Mouse (Mus musculus): Measurements from ENCODE around the gene Fam210b. TPM values are rescaled to one million over a fixed set of nuclear protein-coding genes. Genes with fewer than 3 reads are reported as not detected.

Fam210b gene
- polyA plus RNA-seq, 1 experiment: not detected

DNA sequence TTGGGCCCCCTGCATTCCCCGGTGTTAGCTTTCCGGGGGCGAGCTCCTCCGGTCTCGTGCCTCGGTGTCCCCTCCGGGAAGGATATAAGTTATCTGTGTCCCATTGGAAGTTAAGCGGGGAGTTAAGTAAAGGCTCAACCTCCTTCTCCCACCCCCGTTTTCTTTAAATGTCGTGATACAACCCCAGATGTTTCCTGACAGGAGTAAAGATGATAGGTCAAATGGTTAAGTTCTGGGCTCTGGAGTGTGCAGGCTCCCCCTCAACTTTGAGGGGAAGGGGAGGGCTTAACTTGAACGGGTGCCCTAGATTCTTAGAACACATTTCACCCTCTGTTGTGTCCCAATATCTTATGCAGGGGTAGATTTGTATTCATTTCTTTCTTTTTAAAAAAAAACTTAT lies 25.9 kb downstream of the Fam210b start:
- Histone ChIP-seq H3K4me3 (ENCODE audit: insufficient read depth, low read depth, low read length) (peak overlapping the region; percentile 90), H3K4me1 (ENCODE audit: control insufficient read depth, insufficient read depth, low read length) (peaks cover 4% of the 10 kb centered on the region), H3K27ac (ENCODE audit: insufficient read depth, low read depth, low read length) (no peak overlapping the region)
- no peak for TF ChIP-seq POLR2A (IDR thresholded peaks at IDR 0.05; ENCODE audit: insufficient read depth, low read depth, low read length)
- no peak for TF ChIP-seq CTCF (IDR thresholded peaks at IDR 0.05; ENCODE audit: insufficient read depth, low read depth, low read length)
- under 1% methylated on average over 11 of the region's 11 CpGs for WGBS

DNA sequence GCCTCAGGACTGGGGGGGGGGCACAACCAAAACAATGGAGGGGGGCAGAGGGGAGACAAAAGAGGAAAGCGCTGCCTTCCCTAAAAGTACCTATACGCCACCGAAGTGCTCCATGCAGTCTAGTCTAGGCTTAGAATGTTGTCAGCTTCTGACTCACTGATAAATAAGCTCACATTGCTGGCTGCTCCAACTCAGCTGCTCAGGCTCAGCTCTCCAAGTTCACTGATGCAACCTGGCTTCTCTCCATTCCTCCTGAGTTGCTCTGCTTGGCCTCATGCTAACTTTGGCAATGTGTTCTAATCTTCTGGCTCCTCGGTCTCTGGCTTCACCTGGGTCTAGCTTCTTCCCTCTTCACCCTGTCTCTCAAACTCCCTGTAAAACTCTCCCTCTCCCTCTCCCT lies 31.2 kb downstream of the Fam210b start:
- WGBS: 92% methylated on average over 4 of the region's 4 CpGs
- Histone ChIP-seq H3K27ac (ENCODE audit: insufficient read depth, low read depth, low read length) (no peak overlapping the region), H3K4me3 (ENCODE audit: insufficient read depth, low read depth, low read length) (no peak overlapping the region), H3K4me1 (ENCODE audit: control insufficient read depth, insufficient read depth, low read length) (0 out of 2 replicates have a peak, but pooled peaks cover 3% of the 10 kb centered on the region)
- TF ChIP-seq CTCF (IDR thresholded peaks at IDR 0.05; ENCODE audit: insufficient read depth, low read depth, low read length) (no peak), POLR2A (IDR thresholded peaks at IDR 0.05; ENCODE audit: insufficient read depth, low read depth, low read length) (no peak)

DNA sequence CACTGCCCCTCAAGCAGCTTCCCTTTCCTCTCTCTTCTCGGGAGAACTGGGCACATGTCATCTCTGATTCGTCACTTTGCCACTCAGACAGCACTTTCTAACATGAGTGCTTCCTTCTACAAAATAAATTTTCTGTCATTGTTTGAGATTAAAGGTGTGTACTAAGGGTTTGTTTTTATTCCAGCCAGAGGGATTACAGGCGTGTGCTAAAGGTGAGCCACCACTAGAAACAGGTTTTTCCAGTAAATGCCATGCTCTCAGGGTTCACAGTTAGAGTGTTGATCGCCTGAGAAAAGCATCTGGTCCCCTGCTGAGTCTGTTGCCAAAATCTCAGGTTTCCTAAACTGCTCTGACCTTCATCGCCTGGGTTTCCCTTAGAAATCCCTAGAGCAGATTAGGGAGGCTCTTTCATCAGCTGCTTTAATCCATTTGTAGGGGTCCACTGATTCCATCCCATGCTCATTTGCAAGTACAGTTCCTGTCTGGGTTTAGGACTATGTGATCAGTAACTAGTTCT lies 31.7 kb downstream of the Fam210b start:
- Histone ChIP-seq H3K4me1 (ENCODE audit: control insufficient read depth, insufficient read depth, low read length) (0 out of 2 replicates have a peak, but pooled peaks cover 3% of the 10 kb centered on the region), H3K4me3 (ENCODE audit: insufficient read depth, low read depth, low read length) (no peak overlapping the region), H3K27ac (ENCODE audit: insufficient read depth, low read depth, low read length) (no peak overlapping the region)
- TF ChIP-seq CTCF (IDR thresholded peaks at IDR 0.05; ENCODE audit: insufficient read depth, low read depth, low read length) (no peak), POLR2A (IDR thresholded peaks at IDR 0.05; ENCODE audit: insufficient read depth, low read depth, low read length) (no peak)
- WGBS: 66% methylated on average over 5 of the region's 5 CpGs

DNA sequence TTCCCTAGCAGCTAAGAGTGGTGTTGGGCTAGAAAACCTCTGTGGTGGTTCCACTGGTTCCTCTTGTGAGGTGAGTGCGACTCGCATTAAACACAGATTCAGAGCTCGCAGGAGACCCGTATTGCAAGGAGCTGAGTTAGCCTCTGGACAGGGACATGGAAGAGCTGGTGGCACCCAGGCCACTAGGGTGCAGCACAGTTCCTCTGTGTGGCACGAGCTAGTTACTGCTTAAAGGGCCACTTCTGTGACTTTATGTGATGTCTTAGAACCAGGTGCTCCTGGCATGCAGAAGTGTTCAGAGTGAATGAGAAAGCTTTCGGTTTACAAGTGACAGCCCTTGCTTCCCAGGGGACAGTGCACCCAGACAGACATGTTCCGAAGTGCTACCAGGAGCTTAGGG lies 33.0 kb downstream of the Fam210b start:
- TF ChIP-seq CTCF (IDR thresholded peaks at IDR 0.05; ENCODE audit: insufficient read depth, low read depth, low read length) (0 out of 2 replicates have a peak, but pooled peaks have one; percentile 31), POLR2A (IDR thresholded peaks at IDR 0.05; ENCODE audit: insufficient read depth, low read depth, low read length) (no peak)
- 64% methylated on average over 7 of the region's 7 CpGs for WGBS
- Histone ChIP-seq H3K27ac (ENCODE audit: insufficient read depth, low read depth, low read length) (no peak overlapping the region), H3K4me3 (ENCODE audit: insufficient read depth, low read depth, low read length) (no peak overlapping the region), H3K4me1 (ENCODE audit: control insufficient read depth, insufficient read depth, low read length) (0 out of 2 replicates have a peak, but pooled peaks cover 3% of the 10 kb centered on the region)

DNA sequence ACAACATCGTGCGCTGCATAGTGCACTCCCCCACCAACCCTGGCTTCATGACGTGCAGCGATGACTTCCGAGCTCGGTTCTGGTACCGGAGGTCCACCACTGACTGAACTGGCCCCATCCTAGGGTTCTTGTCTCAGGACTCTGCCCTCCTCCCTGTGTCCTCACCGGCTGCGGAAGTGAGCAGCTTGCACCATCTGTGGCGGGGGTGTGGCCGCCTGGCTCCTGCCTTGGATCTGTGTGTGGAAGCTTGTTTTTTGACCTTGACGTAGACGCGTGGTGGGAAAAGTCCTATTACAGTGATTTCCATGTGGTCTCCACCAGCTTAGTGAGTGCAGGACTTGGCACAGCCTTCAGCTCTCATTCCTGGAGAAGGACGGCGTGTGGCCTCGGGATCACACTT lies 35.1 kb downstream of the Fam210b start:
- Histone ChIP-seq H3K4me1 (ENCODE audit: control insufficient read depth, insufficient read depth, low read length) (0 out of 2 replicates have a peak, but pooled peaks cover 3% of the 10 kb centered on the region), H3K27ac (ENCODE audit: insufficient read depth, low read depth, low read length) (no peak overlapping the region), H3K4me3 (ENCODE audit: insufficient read depth, low read depth, low read length) (no peak overlapping the region)
- no peak for TF ChIP-seq CTCF (IDR thresholded peaks at IDR 0.05; ENCODE audit: insufficient read depth, low read depth, low read length)
- no peak for TF ChIP-seq POLR2A (IDR thresholded peaks at IDR 0.05; ENCODE audit: insufficient read depth, low read depth, low read length)
- WGBS: 93% methylated on average over 17 of the region's 17 CpGs

DNA sequence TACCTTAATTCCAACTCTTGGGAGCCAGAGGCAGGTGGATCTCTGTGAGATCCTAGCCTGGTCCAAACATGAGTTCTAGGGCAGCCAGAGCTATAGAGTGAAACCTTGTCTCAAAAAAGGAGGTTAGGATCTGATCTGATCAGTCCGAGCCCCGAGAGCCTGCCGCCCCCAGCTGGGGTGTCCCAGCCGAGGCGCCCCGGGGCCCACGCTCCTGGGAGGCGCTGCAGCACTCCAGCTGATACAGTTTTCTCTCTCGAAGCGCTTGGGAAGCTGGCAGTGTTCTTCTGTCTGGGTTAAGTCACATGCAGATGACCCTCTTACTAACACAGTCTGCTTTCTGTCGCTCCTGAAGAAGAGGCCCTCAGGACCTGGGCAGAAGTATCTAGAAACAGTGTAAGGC lies 36.0 kb downstream of the Fam210b start:
- Histone ChIP-seq H3K4me1 (ENCODE audit: control insufficient read depth, insufficient read depth, low read length) (0 out of 2 replicates have a peak, but pooled peaks cover 3% of the 10 kb centered on the region), H3K27ac (ENCODE audit: insufficient read depth, low read depth, low read length) (no peak overlapping the region), H3K4me3 (ENCODE audit: insufficient read depth, low read depth, low read length) (no peak overlapping the region)
- 93% methylated on average over 11 of the region's 11 CpGs for WGBS
- TF ChIP-seq POLR2A (IDR thresholded peaks at IDR 0.05; ENCODE audit: insufficient read depth, low read depth, low read length): no peak
- no peak for TF ChIP-seq CTCF (IDR thresholded peaks at IDR 0.05; ENCODE audit: insufficient read depth, low read depth, low read length)

DNA sequence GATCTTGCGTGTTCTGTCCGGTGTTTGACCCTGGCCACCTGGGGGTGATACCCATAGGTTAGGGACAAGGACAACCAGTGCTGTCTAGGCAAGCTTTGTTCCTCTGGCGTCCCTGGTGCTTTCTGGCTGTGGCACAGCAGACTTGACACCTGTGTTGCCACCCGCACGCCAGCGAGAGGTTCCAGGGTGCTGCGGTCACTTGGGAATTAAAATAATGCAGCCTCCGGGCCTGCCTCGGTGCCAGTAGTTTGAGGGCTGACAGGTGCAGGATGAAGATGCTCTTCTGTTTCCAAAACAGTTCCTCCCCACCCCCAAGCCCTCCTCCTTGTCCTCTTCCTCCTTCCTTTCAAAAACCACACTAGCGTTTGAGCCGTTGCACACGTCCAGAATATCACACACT lies 36.5 kb downstream of the Fam210b start:
- 82% methylated on average over 12 of the region's 12 CpGs for WGBS
- H3K27ac ChIP-seq (ENCODE audit: insufficient read depth, low read depth, low read length): no peak overlapping the region

DNA sequence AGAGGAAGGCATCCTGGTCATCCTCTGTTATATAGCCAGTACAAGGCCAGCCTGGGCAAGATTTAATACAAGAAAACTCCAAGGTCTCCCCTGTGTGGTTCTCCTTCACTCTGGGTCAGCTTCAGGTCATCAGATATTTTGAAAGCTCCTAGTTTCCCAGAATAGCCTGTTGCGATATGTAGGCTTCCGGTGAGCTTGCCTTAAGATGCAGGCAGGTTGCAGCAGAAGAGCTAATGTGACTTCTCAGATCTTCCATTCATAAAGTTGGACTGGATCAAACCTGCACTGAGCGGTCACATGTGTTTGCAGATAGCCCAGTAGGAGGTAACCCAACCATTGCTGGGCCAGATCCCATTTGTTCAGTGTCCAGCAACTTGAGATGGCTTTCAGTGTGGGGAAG lies 39.4 kb downstream of the Fam210b start:
- no peak overlapping the region for H3K4me3 ChIP-seq (ENCODE audit: insufficient read depth, low read depth, low read length)
- H3K27ac ChIP-seq (ENCODE audit: insufficient read depth, low read depth, low read length): no peak overlapping the region
- H3K4me1 ChIP-seq (ENCODE audit: control insufficient read depth, insufficient read depth, low read length): no peaks in the 10 kb centered on the region
- WGBS: 90% methylated on average over 3 of the region's 3 CpGs
- TF ChIP-seq CTCF (IDR thresholded peaks at IDR 0.05; ENCODE audit: insufficient read depth, low read depth, low read length): no peak
- TF ChIP-seq POLR2A (IDR thresholded peaks at IDR 0.05; ENCODE audit: insufficient read depth, low read depth, low read length): no peak

More for the DNA sequence above, 36.5 kb downstream of the Fam210b start:
- no peak overlapping the region for H3K4me3 ChIP-seq (ENCODE audit: insufficient read depth, low read depth, low read length)
- TF ChIP-seq CTCF (IDR thresholded peaks at IDR 0.05; ENCODE audit: insufficient read depth, low read depth, low read length) (no peak), POLR2A (IDR thresholded peaks at IDR 0.05; ENCODE audit: insufficient read depth, low read depth, low read length) (no peak)
- 0 out of 2 replicates have a peak, but pooled peaks cover 3% of the 10 kb centered on the region for H3K4me1 ChIP-seq (ENCODE audit: control insufficient read depth, insufficient read depth, low read length)

DNA sequence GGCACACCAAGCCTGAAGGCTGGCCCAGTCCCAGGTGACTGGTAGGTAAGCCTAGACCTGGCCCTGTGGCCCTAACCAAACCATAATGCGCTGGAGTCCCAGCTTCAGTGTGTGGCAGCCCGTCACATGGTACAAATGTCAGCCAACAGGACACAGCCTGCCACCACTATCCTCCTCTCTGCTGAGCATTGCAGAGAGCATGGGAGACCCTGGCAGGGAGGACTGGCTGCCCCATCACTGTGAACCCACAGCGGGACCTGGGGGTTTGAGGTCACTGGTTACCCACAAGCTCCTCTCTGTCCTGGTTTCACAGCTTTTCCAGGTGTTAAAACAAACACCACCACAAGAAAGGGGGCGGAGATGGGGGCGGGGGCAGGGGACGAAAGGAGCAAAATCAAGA lies 45.0 kb downstream of the Fam210b start:
- WGBS: 58% methylated on average over 6 of the region's 6 CpGs
- Histone ChIP-seq H3K4me3 (ENCODE audit: insufficient read depth, low read depth, low read length) (no peak overlapping the region), H3K27ac (ENCODE audit: insufficient read depth, low read depth, low read length) (no peak overlapping the region), H3K4me1 (ENCODE audit: control insufficient read depth, insufficient read depth, low read length) (peaks cover 18% of the 10 kb centered on the region)
- TF ChIP-seq CTCF (IDR thresholded peaks at IDR 0.05; ENCODE audit: insufficient read depth, low read depth, low read length): no peak
- no peak for TF ChIP-seq POLR2A (IDR thresholded peaks at IDR 0.05; ENCODE audit: insufficient read depth, low read depth, low read length)
